Mouse (Mus musculus): ENCODE measurements around the gene Tnfrsf21.
A peak's percentile ranks its signal among the peaks of the same experiment; 100 is the strongest.

Tnfrsf21 gene

GRCm38 (mm10) chr17:43016371-43017331 is at the start of gene Tnfrsf21:
Gene Tnfrsf21 (plus strand): TSS chr17:43016555.
- DNase-seq: peak; percentile 92 to 95

GRCm38 (mm10) chr17:42968174-42968573 is 48.2 kb upstream of the Tnfrsf21 start:
- no peak for DNase-seq

GRCm38 (mm10) chr17:42975312-42975996 is 40.9 kb upstream of the Tnfrsf21 start:
- DNase-seq: peak in 1 of 2 experiments; percentile 44

- DNase-seq: no peak
These were observed 38.6 kb upstream of the Tnfrsf21 start for GRCm38 (mm10) chr17:42977766-42978165.

DNA sequence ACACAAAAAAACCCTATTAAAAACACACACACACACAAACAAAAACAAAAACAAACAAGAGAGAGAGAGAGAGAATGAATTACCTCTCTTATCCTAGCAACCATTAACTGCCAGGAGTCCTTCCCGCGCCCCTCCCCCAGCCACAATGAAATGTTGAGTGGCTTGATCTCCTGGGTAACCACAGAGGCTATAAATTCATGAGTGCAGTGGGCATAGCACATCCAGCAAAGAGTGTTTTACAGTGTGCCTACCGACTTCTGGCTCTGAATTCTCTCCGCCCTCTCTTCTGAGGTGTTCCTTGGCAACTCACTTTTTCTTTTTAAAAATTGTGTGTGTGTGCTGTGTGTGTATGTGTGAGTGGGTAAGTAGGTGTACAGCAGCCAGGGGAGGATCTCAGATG is 38.0 kb upstream of the Tnfrsf21 start:
- peak; percentile 47 to 61 for DNase-seq

DNA sequence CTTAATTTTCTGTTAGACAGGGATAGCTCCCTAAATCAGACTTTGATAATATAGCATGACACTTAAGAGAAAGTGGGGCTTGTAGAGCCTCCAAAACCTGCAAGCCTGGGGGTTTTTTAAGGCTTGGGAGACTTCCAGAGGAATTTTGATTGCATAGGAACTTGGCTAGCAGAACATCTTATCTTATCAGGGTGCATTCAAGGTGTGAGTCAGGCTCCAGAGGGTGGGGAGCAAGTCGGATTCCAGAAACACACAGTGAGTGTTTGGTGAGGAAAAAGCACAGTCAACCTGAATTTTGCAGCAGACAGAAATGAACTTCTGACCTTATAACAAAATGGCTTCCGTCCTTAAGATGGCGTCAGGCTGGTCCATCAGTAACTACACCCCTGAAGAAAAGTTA is 34.5 kb upstream of the Tnfrsf21 start:
- DNase-seq: no peak

GRCm38 (mm10) chr17:42982568-42982967 is 33.8 kb upstream of the Tnfrsf21 start:
- DNase-seq: no peak

GRCm38 (mm10) chr17:42985837-42986589 is 30.3 kb upstream of the Tnfrsf21 start:
- DNase-seq: peak; percentile 64 to 71

DNA sequence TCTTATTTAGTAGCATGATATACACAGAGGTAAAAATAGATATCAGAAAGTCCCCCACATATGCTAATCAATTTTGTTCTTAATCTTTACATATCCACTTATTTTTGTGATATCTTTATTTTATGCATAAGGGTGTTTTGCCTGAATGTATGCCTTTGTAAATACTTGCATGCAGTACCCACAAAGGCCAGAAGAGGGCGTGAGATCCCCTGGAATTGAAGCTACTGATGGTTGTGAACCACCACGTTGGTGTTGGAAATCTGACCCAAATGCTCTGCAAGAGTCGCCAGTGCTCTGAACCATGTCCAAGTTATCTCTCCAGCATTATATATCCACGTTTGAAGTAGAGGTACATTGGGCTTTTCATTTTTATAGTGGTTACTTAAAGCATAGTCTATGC is 28.7 kb upstream of the Tnfrsf21 start:
- DNase-seq: peak; percentile 35 to 47

GRCm38 (mm10) chr17:42989981-42990380 is 26.4 kb upstream of the Tnfrsf21 start:
- DNase-seq: peak; percentile 25

DNA sequence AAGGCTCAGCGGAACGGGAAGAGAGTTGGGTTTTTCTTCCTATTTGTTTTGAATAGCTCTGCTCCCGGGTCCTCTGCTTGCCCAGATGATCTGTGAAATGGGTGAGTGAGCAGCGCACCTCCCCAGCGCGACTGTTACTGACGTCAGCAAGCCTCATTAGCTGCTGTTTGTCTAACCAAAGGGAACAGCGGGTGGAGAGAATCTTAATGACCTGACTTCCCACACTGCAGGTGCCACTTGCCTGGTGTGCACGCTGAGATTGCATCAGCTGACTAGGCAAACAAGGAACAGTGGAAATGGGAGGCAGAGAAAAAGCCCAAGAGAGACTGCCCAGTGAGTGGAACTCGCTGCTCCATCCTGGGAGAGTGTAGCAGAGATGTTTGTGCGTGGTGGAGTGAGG is 25.2 kb upstream of the Tnfrsf21 start:
- DNase-seq: peak; percentile 39 to 53

GRCm38 (mm10) chr17:42999446-42999977 is 16.8 kb upstream of the Tnfrsf21 start:
- DNase-seq: no peak

DNA sequence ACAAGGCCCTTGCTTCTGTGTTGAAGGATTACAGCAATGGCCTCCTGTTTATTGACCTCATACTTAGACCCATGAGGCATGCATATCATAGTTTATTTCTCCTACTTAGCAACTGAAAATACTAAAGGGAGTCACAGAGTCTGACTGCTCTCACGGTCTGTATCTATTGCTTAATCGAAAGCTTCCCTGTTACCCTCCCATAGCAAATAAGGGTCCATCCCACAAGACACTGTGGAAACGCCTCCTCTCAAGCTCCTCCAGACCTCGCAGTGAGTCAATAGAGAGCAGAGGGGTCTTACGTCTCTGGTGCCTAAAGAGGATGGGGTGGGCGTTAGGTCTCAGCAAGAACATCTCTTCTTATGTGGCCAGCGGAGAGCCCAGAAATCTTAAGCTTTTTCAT is 15.8 kb upstream of the Tnfrsf21 start:
- no peak for DNase-seq

GRCm38 (mm10) chr17:43012718-43013117 is 3.6 kb upstream of the Tnfrsf21 start:
- peak; percentile 80 to 81 for DNase-seq

DNA sequence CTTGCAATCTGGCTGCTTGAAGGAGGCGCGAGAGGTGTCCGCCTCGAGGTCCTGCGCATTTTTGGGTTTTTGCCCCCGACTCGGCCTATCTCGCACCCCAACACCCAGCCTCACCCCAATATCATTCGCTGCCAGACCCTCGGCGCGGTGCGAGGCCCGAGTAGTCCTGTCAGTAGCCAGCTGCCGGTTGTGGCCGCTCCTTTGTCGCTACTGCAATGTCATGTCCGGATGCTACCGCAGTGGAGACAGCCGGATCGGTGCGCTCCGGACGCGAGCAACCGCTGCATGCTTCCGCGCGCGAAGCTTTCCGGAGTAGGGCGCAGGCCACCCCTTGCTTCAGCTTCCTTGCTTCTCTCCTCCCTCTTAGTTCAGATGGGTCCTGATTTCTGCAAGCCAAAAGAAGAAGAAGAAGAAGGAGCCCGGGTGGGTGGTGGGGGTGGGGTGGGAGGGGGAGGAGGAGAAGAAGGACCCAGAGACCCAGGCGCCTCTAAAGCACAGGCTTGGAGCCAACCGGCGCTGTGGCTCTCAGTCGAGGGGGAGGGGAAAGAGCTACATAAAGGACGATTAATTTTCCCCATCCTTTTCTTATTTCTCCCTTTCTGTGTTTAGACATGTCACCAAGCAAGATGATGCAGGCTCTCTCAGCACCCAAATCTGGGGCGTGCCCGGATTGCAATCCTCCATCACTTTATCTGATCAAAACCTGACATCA is 1.1 kb downstream of the Tnfrsf21 start:
- DNase-seq: peak; percentile 70 to 78

DNA sequence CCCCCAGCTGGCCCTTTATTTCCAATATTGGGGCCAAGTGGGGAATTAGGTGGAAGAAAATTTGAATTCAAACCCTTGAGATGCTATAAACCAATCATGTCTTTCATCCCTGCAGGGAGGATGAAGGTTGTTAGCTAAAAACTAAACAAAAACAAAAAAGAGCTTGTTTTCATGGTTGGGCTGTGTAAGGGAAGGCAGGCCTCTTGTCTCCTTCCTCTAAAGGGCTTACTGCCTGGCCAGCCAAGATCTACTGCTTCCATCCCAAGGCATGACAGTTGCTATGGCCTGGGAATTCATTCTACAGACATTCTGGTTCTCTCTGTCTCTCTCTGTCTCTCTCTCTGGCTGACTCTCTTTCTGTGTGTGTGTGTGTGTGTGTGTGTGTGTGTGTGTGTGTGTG is 1.7 kb downstream of the Tnfrsf21 start:
- no peak for DNase-seq

DNA sequence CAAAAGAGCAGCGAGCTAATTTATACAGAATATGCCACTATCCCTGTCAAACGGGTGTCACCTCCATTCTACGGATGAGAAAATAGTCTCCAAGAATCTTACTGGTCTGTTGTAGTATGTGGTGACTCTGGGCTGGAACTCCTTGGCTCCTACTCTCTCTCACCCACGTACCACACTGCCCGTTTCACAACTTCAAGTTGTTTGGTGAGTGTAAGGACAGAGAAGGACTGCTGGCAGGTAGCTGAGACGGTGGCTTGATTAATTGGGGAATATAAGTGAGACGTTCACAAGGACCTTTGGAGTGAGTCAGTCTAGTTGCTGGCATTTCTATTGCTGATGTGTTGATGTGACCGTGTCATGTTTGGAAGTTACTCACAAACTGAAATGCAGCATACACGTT is 3.3 kb downstream of the Tnfrsf21 start:
- DNase-seq: no peak

GRCm38 (mm10) chr17:43021017-43021416 is 4.7 kb downstream of the Tnfrsf21 start:
- no peak for DNase-seq

DNA sequence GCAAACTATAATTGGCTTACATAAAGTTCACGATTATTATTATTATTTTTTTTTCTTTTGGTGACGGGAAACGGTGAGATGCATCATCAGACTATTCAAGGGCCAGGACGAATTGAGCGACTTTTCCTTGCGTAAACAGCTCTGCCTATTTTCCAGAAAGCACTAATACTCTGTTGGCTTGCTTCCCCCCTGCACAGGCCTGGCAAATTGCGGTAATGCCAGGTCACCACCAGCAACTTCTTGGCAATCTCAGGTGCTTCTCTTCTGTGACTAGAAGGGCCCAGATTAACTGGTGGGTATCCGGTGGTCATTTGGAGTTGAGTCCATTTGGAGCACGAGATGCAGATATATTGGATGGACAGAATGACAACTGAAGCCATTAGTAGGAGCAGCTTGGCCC is 5.7 kb downstream of the Tnfrsf21 start:
- no peak for DNase-seq

DNA sequence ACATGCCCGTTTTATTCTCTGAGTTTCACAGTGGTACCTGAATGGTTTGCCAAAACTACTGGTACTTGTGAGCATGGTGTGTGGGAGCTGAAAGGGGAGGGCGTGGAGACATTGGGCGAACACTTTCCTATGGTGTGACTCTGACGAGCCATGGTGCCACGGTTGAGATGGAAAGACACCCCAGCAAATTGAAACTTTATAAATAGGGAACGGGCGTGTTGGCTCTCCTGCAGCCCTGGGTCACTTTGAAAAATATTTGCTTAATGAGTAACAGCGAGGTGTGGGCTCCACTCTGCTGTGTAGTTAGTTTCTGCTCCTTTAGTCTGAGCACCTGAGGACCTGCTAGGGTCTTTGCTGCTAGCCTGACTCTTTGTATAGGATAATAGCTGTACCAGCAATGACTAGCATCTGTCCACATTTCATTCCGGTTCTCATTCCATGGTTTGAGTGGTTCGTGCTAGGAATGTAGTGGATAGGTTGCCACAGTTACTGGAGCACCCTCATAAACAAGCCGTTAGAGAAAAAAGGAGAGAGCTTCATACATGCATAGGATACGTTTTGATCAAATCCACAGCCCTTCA is 7.4 kb downstream of the Tnfrsf21 start:
- DNase-seq: peak in 1 of 2 experiments; percentile 23

DNA sequence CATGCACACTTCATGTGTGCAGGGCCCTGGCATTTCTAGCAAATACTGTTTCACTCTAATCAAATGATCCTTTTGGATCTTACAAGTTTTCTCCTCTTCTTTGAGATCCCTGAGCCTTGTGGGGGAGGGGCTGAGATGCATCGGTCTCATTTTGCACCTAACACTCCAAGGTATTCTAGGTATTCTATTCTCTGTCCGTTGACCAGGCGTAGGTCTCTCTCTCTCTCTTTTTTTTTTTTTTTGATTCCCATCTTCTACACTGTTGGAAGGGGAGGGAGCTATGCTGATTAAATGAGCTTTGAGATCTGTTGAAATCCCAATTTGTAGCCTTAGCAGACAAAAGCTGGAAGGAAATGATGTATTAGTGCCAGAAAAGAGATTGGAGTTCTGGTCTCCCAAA is 8.2 kb downstream of the Tnfrsf21 start:
- DNase-seq: no peak

- DNase-seq: no peak
These were observed 8.7 kb downstream of the Tnfrsf21 start for GRCm38 (mm10) chr17:43025048-43025447.

All from kidney, postnatal 4 days (tissue).